Mouse (Mus musculus): ENCODE data around the gene Eefsec. TPM values are rescaled to one million over a fixed set of nuclear protein-coding genes. Genes with fewer than 3 reads are reported as not detected.

Gene Eefsec
- polyA plus RNA-seq, 1 experiment from 2014 or later: 27.3 TPM

- Histone ChIP-seq H3K4me3 (replicated peaks) (no peak overlapping the region), H3K9me3 (replicated peaks) (no peaks in the 10 kb centered on the region), H3K4me2 (no peak overlapping the region), H3K9ac (replicated peaks) (no peak overlapping the region), H3K36me3 (no peaks in the 10 kb centered on the region), H3K27me3 (replicated peaks) (no peaks in the 10 kb centered on the region), H3K27ac (replicated peaks) (no peak overlapping the region), H3K4me1 (no peaks in the 10 kb centered on the region)
- peak; percentile 65; the same call in 1 of the 2 replicates for ATAC-seq (ENCODE audit: low FRiP score)
- 62% methylated on average over 6 of the region's 6 CpGs for WGBS
Observed at GRCm38 (mm10) chr6:88290129-88290766, 156.1 kb downstream of the Eefsec start.

- no peak overlapping the region for H3K27ac ChIP-seq (replicated peaks)
- H3K9me3 ChIP-seq (replicated peaks): no peaks in the 10 kb centered on the region
- no peaks in the 10 kb centered on the region for H3K36me3 ChIP-seq
- ATAC-seq (ENCODE audit: low FRiP score): no peak
- WGBS: 90% methylated on average over 2 of the region's 2 CpGs
- no peak overlapping the region for H3K9ac ChIP-seq (replicated peaks)
- no peaks in the 10 kb centered on the region for H3K27me3 ChIP-seq (replicated peaks)
- no peak overlapping the region for H3K4me3 ChIP-seq (replicated peaks)
- H3K4me1 ChIP-seq: no peaks in the 10 kb centered on the region
- H3K4me2 ChIP-seq: no peak overlapping the region
Observed at GRCm38 (mm10) chr6:88278141-88278540, 168.2 kb downstream of the Eefsec start.

- no peak overlapping the region for H3K4me3 ChIP-seq (replicated peaks)
- no peak overlapping the region for H3K9ac ChIP-seq (replicated peaks)
- H3K36me3 ChIP-seq: no peaks in the 10 kb centered on the region
- no peaks in the 10 kb centered on the region for H3K4me1 ChIP-seq
- H3K27me3 ChIP-seq (replicated peaks): no peaks in the 10 kb centered on the region
- no peak overlapping the region for H3K4me2 ChIP-seq
- no peak for ATAC-seq (ENCODE audit: low FRiP score)
- H3K9me3 ChIP-seq (replicated peaks): no peaks in the 10 kb centered on the region
- H3K27ac ChIP-seq (replicated peaks): no peak overlapping the region
- WGBS: 96% methylated on average over 4 of the region's 4 CpGs
Observed at GRCm38 (mm10) chr6:88277242-88277641, 169.1 kb downstream of the Eefsec start.

GRCm38 (mm10) chr6:88276221-88276620 lies 170.1 kb downstream of the Eefsec start:
- Histone ChIP-seq H3K27ac (replicated peaks) (no peak overlapping the region), H3K36me3 (no peaks in the 10 kb centered on the region), H3K9ac (replicated peaks) (no peak overlapping the region), H3K9me3 (replicated peaks) (no peaks in the 10 kb centered on the region), H3K4me2 (no peak overlapping the region), H3K4me3 (replicated peaks) (no peak overlapping the region), H3K27me3 (replicated peaks) (no peaks in the 10 kb centered on the region), H3K4me1 (no peaks in the 10 kb centered on the region)
- WGBS: 89% methylated on average over 4 of the region's 4 CpGs
- no peak for ATAC-seq (ENCODE audit: low FRiP score)

GRCm38 (mm10) chr6:88274623-88275022 lies 171.7 kb downstream of the Eefsec start:
- ATAC-seq (ENCODE audit: low FRiP score): no peak
- Histone ChIP-seq H3K4me2 (no peak overlapping the region), H3K27me3 (replicated peaks) (no peaks in the 10 kb centered on the region), H3K36me3 (no peaks in the 10 kb centered on the region), H3K9me3 (replicated peaks) (no peaks in the 10 kb centered on the region), H3K4me1 (no peaks in the 10 kb centered on the region), H3K27ac (replicated peaks) (no peak overlapping the region), H3K4me3 (replicated peaks) (no peak overlapping the region), H3K9ac (replicated peaks) (no peak overlapping the region)
- WGBS: 91% methylated on average over 6 of the region's 6 CpGs

- Histone ChIP-seq H3K36me3 (no peaks in the 10 kb centered on the region), H3K4me3 (replicated peaks) (no peak overlapping the region), H3K9ac (replicated peaks) (no peak overlapping the region), H3K27ac (replicated peaks) (no peak overlapping the region), H3K27me3 (replicated peaks) (no peaks in the 10 kb centered on the region), H3K9me3 (replicated peaks) (no peaks in the 10 kb centered on the region), H3K4me2 (no peak overlapping the region), H3K4me1 (no peaks in the 10 kb centered on the region)
- no peak for ATAC-seq (ENCODE audit: low FRiP score)
- WGBS: 93% methylated on average over 2 of the region's 2 CpGs
Observed at GRCm38 (mm10) chr6:88267970-88268369, 178.4 kb downstream of the Eefsec start.

- 92% methylated on average over 3 of the region's 3 CpGs for WGBS
Observed at GRCm38 (mm10) chr6:88267068-88267467, 179.3 kb downstream of the Eefsec start.

GRCm38 (mm10) chr6:88266055-88266454 lies 180.3 kb downstream of the Eefsec start:
- H3K4me2 ChIP-seq: no peak overlapping the region
- no peak for ATAC-seq (ENCODE audit: low FRiP score)
- H3K36me3 ChIP-seq: no peaks in the 10 kb centered on the region
- H3K27ac ChIP-seq (replicated peaks): no peak overlapping the region
- 83% methylated on average over 3 of the region's 3 CpGs for WGBS
- no peak overlapping the region for H3K9ac ChIP-seq (replicated peaks)
- H3K27me3 ChIP-seq (replicated peaks): no peaks in the 10 kb centered on the region
- H3K9me3 ChIP-seq (replicated peaks): no peaks in the 10 kb centered on the region
- no peak overlapping the region for H3K4me3 ChIP-seq (replicated peaks)
- H3K4me1 ChIP-seq: peaks cover 6% of the 10 kb centered on the region

More at GRCm38 (mm10) chr6:88267068-88267467, 179.3 kb downstream of the Eefsec start:
- Histone ChIP-seq H3K4me3 (replicated peaks) (no peak overlapping the region), H3K36me3 (no peaks in the 10 kb centered on the region), H3K4me1 (peaks cover 6% of the 10 kb centered on the region), H3K27ac (replicated peaks) (no peak overlapping the region), H3K9me3 (replicated peaks) (no peaks in the 10 kb centered on the region), H3K27me3 (replicated peaks) (no peaks in the 10 kb centered on the region), H3K9ac (replicated peaks) (no peak overlapping the region), H3K4me2 (no peak overlapping the region)
- no peak for ATAC-seq (ENCODE audit: low FRiP score)

GRCm38 (mm10) chr6:88265355-88265754 lies 181.0 kb downstream of the Eefsec start:
- Histone ChIP-seq H3K27ac (replicated peaks) (no peak overlapping the region), H3K4me2 (no peak overlapping the region), H3K9ac (replicated peaks) (no peak overlapping the region), H3K9me3 (replicated peaks) (no peaks in the 10 kb centered on the region), H3K4me1 (peaks cover 6% of the 10 kb centered on the region), H3K36me3 (no peaks in the 10 kb centered on the region), H3K4me3 (replicated peaks) (no peak overlapping the region), H3K27me3 (replicated peaks) (no peaks in the 10 kb centered on the region)
- no peak for ATAC-seq (ENCODE audit: low FRiP score)
- 96% methylated on average over 1 of the region's 1 CpGs for WGBS

- Histone ChIP-seq H3K27ac (replicated peaks) (no peak overlapping the region), H3K4me2 (no peak overlapping the region), H3K36me3 (no peaks in the 10 kb centered on the region), H3K9me3 (replicated peaks) (no peaks in the 10 kb centered on the region), H3K4me1 (peaks cover 6% of the 10 kb centered on the region), H3K9ac (replicated peaks) (no peak overlapping the region), H3K4me3 (replicated peaks) (no peak overlapping the region), H3K27me3 (replicated peaks) (no peaks in the 10 kb centered on the region)
- ATAC-seq (ENCODE audit: low FRiP score): no peak
- 13% methylated on average over 9 of the region's 9 CpGs for WGBS
Observed at GRCm38 (mm10) chr6:88262160-88262559, 184.2 kb downstream of the Eefsec start.

- Histone ChIP-seq H3K4me3 (replicated peaks) (no peak overlapping the region), H3K9ac (replicated peaks) (no peak overlapping the region), H3K36me3 (0 out of 2 replicates have a peak, but pooled peaks cover 4% of the 10 kb centered on the region), H3K27me3 (replicated peaks) (no peaks in the 10 kb centered on the region), H3K4me1 (peaks cover 6% of the 10 kb centered on the region), H3K4me2 (no peak overlapping the region), H3K9me3 (replicated peaks) (no peaks in the 10 kb centered on the region), H3K27ac (replicated peaks) (no peak overlapping the region)
- WGBS: 91% methylated on average over 3 of the region's 3 CpGs
- ATAC-seq (ENCODE audit: low FRiP score): no peak
Observed at GRCm38 (mm10) chr6:88260645-88261044, 185.7 kb downstream of the Eefsec start.

- Histone ChIP-seq H3K27me3 (replicated peaks) (no peaks in the 10 kb centered on the region), H3K9me3 (replicated peaks) (no peaks in the 10 kb centered on the region), H3K4me2 (no peak overlapping the region), H3K4me3 (replicated peaks) (no peak overlapping the region), H3K36me3 (0 out of 2 replicates have a peak, but pooled peaks cover 4% of the 10 kb centered on the region), H3K27ac (replicated peaks) (no peak overlapping the region), H3K9ac (replicated peaks) (no peak overlapping the region), H3K4me1 (peaks cover 6% of the 10 kb centered on the region)
- ATAC-seq (ENCODE audit: low FRiP score): no peak
- WGBS: 95% methylated on average over 3 of the region's 3 CpGs
Observed at GRCm38 (mm10) chr6:88259621-88260020, 186.7 kb downstream of the Eefsec start.

Data from neural tube, embryonic 15.5 days (tissue).